Mouse (Mus musculus) midbrain, embryonic 10.5 days (tissue): ENCODE measurements around the gene Iqsec1. TPM values are rescaled to one million over a fixed set of nuclear protein-coding genes. Genes with fewer than 3 reads are reported as not detected.

Source experiments
- DNase-seq: peaks from one replicate; pipeline ENCODE4 v3.0.0-alpha.2; 2017; ENCODE audit warnings: low spot score
- H3K27ac ChIP-seq: fragments of 300-500 bp; sonication (generic); replicated peaks from 2 replicates; pipeline ENCODE4 v1.5.1; 2016; ENCODE audit warnings: mild to moderate bottlenecking
- H3K27me3 ChIP-seq: fragments of 300-500 bp; sonication (generic); 2 replicates; pipeline ENCODE4 v1.6.1; 2016; ENCODE audit warnings: low read depth, mild to moderate bottlenecking; ENCODE audit not compliant: poor library complexity, severe bottlenecking
- H3K36me3 ChIP-seq: fragments of 300-500 bp; sonication (generic); 2 replicates; pipeline ENCODE4 v1.6.1; 2016; ENCODE audit warnings: mild to moderate bottlenecking, moderate library complexity
- H3K4me1 ChIP-seq: fragments of 300-500 bp; sonication (generic); 2 replicates; pipeline ENCODE4 v1.6.1; 2016
- H3K4me3 ChIP-seq: fragments of 300-500 bp; sonication (generic); 2 replicates; pipeline ENCODE4 v1.5.1; 2016; ENCODE audit warnings: mild to moderate bottlenecking, moderate library complexity
- H3K9me3 ChIP-seq: fragments of 300-500 bp; sonication (generic); replicated peaks from 2 replicates; pipeline ENCODE4 v1.6.1; 2016; ENCODE audit warnings: mild to moderate bottlenecking
- WGBS: fragments of 180-500 bp; shearing (Covaris S2); methylation state at CpG from one replicate; pipeline ENCODE4 v1.1.7; 2016; 5-methylcytosine and 5-hydroxymethylcytosine counted together
- polyA plus RNA-seq: library from polyadenylated mRNA; unstranded; fragments of >200 nt; fragmentation: Nextera tagmentation; extraction: Ambion mirVana; gene quantifications from 2 replicates; pipeline ENCODE4 v1.2.1, GENCODE M21; 2016

Gene Iqsec1
- polyA plus RNA-seq, 1 experiment from 2014 or later: 9.3 TPM

DNA sequence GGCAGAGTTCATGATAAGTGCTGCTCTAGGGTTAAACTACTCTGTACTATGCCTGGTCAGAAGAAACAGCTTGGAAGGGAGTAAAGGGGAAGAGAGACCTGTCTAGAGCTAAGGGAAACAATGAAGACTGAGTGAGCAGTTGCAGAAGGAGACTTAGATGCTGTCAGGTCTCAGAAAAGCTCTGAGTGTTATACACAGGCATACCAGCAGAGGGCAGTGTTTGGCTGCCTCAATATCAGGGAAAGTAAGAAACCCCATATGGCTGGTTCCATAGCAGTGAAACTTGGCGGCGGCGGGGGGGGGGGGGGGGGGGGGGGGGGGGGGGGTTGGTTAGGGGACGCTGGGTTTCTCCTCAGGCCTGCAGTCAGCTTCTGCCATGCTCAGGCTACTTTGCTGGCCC, 169.5 kb downstream of the Iqsec1 start:
- Histone ChIP-seq H3K36me3 (no peaks in the 10 kb centered on the region), H3K4me3 (no peak overlapping the region), H3K27ac (no peak overlapping the region), H3K27me3 (no peaks in the 10 kb centered on the region), H3K4me1 (peaks cover 12% of the 10 kb centered on the region), H3K9me3 (no peaks in the 10 kb centered on the region)
- DNase-seq: peak; percentile 76
- no CpG with 5 or more reads among the region's 4 CpGs for WGBS

- Histone ChIP-seq H3K27me3 (peaks cover 9% of the 10 kb centered on the region; the same call in 1 of the 2 replicates), H3K36me3 (no peaks in the 10 kb centered on the region), H3K4me3 (no peak overlapping the region), H3K9me3 (no peaks in the 10 kb centered on the region), H3K4me1 (0 out of 2 replicates have a peak, but pooled peaks cover 10% of the 10 kb centered on the region), H3K27ac (no peak overlapping the region)
- 89% methylated on average over 3 of the region's 3 CpGs for WGBS
- no peak for DNase-seq
These were observed 171.9 kb downstream of the Iqsec1 start for GRCm38 (mm10) chr6:90816551-90816950.

DNA sequence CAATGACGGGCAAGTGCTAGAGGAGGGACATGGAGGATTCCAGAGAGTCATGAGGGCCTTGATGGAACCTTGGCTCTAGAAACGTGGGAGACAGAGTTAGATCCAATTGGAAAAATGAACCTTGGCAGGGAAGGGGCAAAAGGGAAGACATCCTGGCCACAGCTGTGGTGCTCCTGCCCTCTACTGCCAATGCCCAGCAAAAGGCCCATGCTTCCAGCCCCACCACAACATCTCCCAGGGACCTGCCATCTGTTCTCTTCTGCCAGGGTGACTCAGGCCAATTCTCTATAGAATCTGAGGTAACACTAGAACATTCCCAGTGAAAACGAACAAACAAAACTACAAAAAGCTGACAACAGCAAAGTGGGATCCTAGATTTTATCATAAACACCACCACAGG, 173.1 kb downstream of the Iqsec1 start:
- peaks cover 22% of the 10 kb centered on the region for H3K4me1 ChIP-seq
- H3K27me3 ChIP-seq: peaks cover 21% of the 10 kb centered on the region
- H3K9me3 ChIP-seq: no peaks in the 10 kb centered on the region
- no peaks in the 10 kb centered on the region for H3K36me3 ChIP-seq
- 70% methylated on average over 3 of the region's 3 CpGs for WGBS
- no peak for DNase-seq
- H3K4me3 ChIP-seq: no peak overlapping the region
- no peak overlapping the region for H3K27ac ChIP-seq

- no peak for DNase-seq
- Histone ChIP-seq H3K4me3 (no peak overlapping the region), H3K4me1 (peaks cover 40% of the 10 kb centered on the region), H3K9me3 (no peaks in the 10 kb centered on the region), H3K27me3 (peaks cover 33% of the 10 kb centered on the region), H3K27ac (no peak overlapping the region), H3K36me3 (no peaks in the 10 kb centered on the region)
- WGBS: 86% methylated on average over 1 of the region's 1 CpGs
These were observed 175.0 kb downstream of the Iqsec1 start for GRCm38 (mm10) chr6:90813526-90813925.

- Histone ChIP-seq H3K9me3 (no peaks in the 10 kb centered on the region), H3K4me3 (no peak overlapping the region), H3K27ac (no peak overlapping the region), H3K4me1 (peaks cover 49% of the 10 kb centered on the region), H3K27me3 (peaks cover 35% of the 10 kb centered on the region), H3K36me3 (no peaks in the 10 kb centered on the region)
- WGBS: 85% methylated on average over 8 of the region's 8 CpGs
- no peak for DNase-seq
These were observed 175.9 kb downstream of the Iqsec1 start for GRCm38 (mm10) chr6:90812584-90812983.

DNA sequence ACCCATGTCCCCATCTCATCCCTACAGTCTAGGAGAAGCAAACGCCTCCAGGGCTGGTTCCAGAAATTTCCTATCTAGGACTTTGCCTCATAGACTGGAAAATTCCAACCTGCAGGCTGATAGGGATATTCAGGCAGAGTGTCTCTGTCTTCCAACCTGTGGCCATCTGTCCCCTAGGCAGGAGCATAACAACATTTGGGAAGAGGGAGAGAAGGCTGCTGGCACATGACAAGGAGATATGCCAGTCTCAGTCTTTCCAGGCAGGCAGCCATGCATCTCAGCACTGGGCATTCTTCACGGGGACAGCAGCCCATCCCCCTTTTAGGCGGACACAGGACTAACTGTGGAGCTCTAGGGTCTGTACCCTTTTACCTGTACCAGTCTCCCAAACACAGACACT, 176.4 kb downstream of the Iqsec1 start:
- no peaks in the 10 kb centered on the region for H3K36me3 ChIP-seq
- H3K4me3 ChIP-seq: no peak overlapping the region
- H3K9me3 ChIP-seq: no peaks in the 10 kb centered on the region
- peaks cover 54% of the 10 kb centered on the region for H3K4me1 ChIP-seq
- H3K27ac ChIP-seq: no peak overlapping the region
- no peak for DNase-seq
- 69% methylated on average over 3 of the region's 3 CpGs for WGBS
- peaks cover 35% of the 10 kb centered on the region for H3K27me3 ChIP-seq

DNA sequence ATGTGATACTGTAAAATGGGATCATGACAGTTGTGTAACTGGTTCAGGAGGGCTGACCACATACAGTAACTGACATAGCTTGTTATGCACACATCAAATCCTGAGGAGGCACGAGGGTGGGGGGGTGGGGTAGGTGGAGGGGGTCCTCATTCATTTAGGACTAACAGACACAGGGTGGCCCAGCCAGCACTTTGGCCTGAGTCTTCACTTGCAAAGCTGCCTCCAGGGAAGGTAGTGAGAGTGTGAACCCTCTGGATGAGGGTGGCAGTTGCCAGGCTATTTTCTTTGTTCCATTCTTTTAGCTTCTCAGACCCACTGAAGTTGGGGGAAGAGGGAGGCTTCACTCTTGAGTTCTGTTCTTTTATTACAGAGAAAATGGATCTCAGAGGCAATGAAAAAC, 177.9 kb downstream of the Iqsec1 start:
- H3K4me3 ChIP-seq: no peak overlapping the region; the same call in 1 of the 2 replicates
- H3K4me1 ChIP-seq: peaks cover 66% of the 10 kb centered on the region
- H3K27ac ChIP-seq: no peak overlapping the region
- no peaks in the 10 kb centered on the region for H3K9me3 ChIP-seq
- WGBS: 65% methylated on average over 1 of the region's 1 CpGs
- DNase-seq: no peak
- H3K27me3 ChIP-seq: peaks cover 35% of the 10 kb centered on the region
- no peaks in the 10 kb centered on the region for H3K36me3 ChIP-seq

- Histone ChIP-seq H3K9me3 (no peaks in the 10 kb centered on the region), H3K27ac (peak overlapping the region; percentile 75), H3K27me3 (peaks cover 35% of the 10 kb centered on the region), H3K36me3 (no peaks in the 10 kb centered on the region), H3K4me3 (peak overlapping the region; percentile 55), H3K4me1 (peaks cover 66% of the 10 kb centered on the region)
- 2% methylated on average over 22 of the region's 22 CpGs for WGBS
- DNase-seq: peak; percentile 90
These were observed 178.5 kb downstream of the Iqsec1 start for GRCm38 (mm10) chr6:90809960-90810362.

DNA sequence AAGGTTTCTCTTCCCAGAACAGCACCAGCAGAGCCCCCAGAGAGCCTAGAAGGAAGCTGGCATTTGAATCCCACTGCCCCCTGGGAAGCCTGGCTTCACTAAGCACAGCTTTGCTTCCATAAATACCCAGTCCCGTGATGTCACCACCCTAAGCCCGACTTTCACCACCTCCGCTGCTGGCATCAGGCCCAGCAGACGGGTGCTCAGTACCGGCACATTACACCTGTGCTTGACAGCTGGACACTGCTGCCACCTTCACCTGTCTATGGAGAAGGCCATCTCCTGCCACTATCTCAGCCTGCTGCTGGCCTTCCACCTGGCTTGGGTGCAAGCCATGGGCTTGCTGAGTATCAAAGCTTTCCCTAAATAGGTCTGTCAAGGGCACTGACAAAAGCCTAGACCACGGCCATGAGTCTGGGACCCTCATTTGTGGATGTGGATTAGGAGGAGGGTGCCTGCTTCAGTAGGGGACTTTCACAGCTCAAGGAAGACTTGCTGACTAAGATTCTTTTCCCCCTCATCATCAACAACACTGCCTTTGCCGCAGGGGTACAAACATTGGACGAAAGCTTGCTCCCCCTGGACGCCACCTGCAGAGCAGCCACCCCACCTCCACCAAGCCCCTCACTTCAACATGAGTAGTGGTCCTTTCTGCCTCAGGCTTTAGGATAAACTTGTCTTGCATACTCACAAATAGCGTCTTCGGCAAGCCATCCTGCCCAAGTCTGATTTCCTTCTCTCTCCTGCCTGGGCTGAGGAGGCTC, 179.2 kb downstream of the Iqsec1 start:
- Histone ChIP-seq H3K4me1 (peaks cover 63% of the 10 kb centered on the region), H3K27me3 (peaks cover 35% of the 10 kb centered on the region), H3K4me3 (peak overlapping the region; percentile 55), H3K27ac (peak overlapping the region; percentile 75), H3K9me3 (no peaks in the 10 kb centered on the region), H3K36me3 (no peaks in the 10 kb centered on the region)
- DNase-seq: no peak
- 61% methylated on average over 11 of the region's 11 CpGs for WGBS

- Histone ChIP-seq H3K4me1 (peaks cover 62% of the 10 kb centered on the region), H3K27me3 (peaks cover 35% of the 10 kb centered on the region), H3K27ac (peak overlapping the region; percentile 40; the same call in 1 of the 2 replicates), H3K9me3 (no peaks in the 10 kb centered on the region), H3K36me3 (no peaks in the 10 kb centered on the region), H3K4me3 (no peak overlapping the region)
- WGBS: 11% methylated on average over 5 of the region's 5 CpGs
- DNase-seq: peak; percentile 45
These were observed 179.9 kb downstream of the Iqsec1 start for GRCm38 (mm10) chr6:90808544-90808943.

DNA sequence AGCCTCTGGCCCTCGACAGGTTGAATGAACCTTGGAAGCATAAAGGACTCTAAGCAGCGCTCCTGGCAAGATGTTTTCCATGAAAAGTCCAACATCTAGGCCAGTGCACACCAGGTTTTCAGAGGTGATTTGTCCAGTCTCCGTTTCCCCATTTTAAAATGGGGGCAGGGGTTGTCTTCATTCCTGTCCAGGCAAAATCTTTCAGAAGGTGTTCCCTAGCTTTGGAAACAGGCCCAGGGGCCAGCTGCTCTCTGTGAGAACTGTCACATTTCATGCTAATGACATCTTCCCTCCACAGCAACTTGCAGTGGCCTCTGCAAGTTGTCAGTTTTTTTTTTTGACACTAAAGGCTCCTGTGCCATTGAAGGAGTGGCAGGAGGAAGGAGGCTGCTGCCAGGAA, 180.4 kb downstream of the Iqsec1 start:
- Histone ChIP-seq H3K36me3 (no peaks in the 10 kb centered on the region), H3K27me3 (peaks cover 35% of the 10 kb centered on the region), H3K27ac (peak overlapping the region; percentile 40; the same call in 1 of the 2 replicates), H3K4me3 (no peak overlapping the region), H3K4me1 (peaks cover 58% of the 10 kb centered on the region), H3K9me3 (no peaks in the 10 kb centered on the region)
- WGBS: 64% methylated on average over 3 of the region's 3 CpGs
- DNase-seq: no peak

DNA sequence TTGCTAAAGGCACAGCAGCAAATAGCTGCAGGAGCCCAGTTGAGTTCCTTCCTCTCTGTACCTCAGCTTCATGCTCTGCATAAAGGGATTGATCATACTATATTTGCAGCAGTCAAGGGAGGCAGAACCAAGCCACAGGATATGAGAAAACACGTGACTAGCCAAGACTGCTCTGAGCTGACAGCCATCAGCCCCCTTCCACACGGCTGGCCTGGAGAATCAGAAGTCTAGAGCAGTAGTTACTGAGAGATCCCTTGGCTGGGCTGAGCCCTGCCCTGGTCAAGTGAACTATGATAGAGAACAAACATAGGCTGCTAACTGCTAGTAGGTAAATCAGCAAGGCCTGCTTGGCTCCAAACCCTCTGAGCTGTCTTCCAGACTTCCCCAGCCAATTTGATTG, 180.9 kb downstream of the Iqsec1 start:
- 74% methylated on average over 2 of the region's 2 CpGs for WGBS
- no peak for DNase-seq
- H3K36me3 ChIP-seq: no peaks in the 10 kb centered on the region

DNA sequence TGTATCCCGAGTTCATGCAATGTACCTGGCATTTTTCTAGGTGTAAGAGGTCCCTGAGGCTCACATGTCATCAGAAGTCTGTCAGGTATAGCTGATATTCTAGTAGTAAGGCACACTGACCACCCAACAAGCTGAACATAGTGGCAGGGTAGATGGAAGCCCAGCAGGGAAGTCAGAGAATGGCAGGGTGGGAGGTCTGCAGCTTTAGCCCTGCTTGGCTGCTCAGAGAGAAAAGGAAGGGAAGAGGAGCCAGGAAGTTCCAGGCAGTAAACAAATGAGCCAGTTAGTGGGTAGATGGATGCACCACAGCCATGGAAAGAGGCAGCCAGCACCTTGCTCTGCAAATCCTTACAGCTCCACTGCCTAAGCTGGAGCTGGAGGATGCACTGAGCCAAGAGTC, 181.7 kb downstream of the Iqsec1 start:
- 57% methylated on average over 1 of the region's 1 CpGs for WGBS
- H3K4me3 ChIP-seq: no peak overlapping the region
- peaks cover 28% of the 10 kb centered on the region for H3K27me3 ChIP-seq
- H3K36me3 ChIP-seq: no peaks in the 10 kb centered on the region
- no peak for DNase-seq
- peaks cover 56% of the 10 kb centered on the region for H3K4me1 ChIP-seq
- no peaks in the 10 kb centered on the region for H3K9me3 ChIP-seq
- peak overlapping the region; percentile 50 for H3K27ac ChIP-seq

More for the DNA sequence above, 180.9 kb downstream of the Iqsec1 start:
- Histone ChIP-seq H3K9me3 (no peaks in the 10 kb centered on the region), H3K4me3 (no peak overlapping the region), H3K27ac (peak overlapping the region; percentile 40), H3K27me3 (peaks cover 35% of the 10 kb centered on the region), H3K4me1 (peaks cover 56% of the 10 kb centered on the region)
